Mouse (Mus musculus): ENCODE data around the gene Acer3. TPM values are rescaled to one million over a fixed set of nuclear protein-coding genes. Genes with fewer than 3 reads are reported as not detected.
A peak's percentile ranks its signal among the peaks of the same experiment; 100 is the strongest.
"Not testable (repeated sequence)": the region's sequence is repeated elsewhere in the genome, so short reads cannot be mapped to it uniquely, and the experiment has no call there.

The Acer3 gene
- total RNA-seq, 2 experiments from 2014 or later: 17.0 to 18.4 TPM

DNA sequence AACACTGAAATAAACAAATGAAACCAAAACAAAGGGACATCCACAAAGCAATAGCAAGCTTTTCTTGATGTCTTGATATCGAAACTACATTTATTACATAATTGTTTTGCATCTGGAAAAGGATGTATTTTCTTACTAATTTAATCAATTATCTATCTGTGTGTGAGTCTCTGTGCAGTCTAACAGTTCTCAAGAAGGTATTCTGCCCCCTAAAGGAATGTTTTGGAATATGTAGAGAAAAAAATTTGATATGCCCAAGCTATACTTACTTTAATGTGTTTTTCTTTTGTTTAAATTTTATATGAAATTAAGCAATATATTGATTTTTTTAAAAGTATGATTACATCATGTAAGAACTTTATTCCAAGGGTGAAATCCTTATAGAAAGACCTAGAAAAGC is 130.4 kb downstream of the Acer3 start:
- ATAC-seq (replicated peaks; ENCODE audit: low FRiP score, poor library complexity, severe bottlenecking): peak; percentile 47; the same call in 1 of the 2 replicates

DNA sequence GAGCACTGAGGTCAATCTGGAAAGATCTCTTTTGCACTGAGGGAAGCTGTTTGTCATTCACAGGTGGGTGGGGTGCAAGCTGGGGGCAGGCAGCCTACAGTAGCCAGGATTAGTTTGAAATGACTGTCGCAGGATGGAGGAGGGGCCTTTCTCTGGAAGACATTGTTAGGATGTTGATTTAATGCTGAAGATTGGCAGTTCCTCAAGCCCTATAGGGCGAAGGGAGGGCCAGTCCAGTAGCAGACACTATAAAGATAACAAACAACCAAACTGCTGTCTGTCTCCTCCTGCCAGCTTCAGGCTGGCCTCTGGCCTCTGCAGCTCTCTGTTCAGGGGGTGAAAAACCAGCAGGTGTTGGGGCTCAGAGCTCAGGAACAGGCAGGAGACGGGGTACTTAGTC is 131.3 kb downstream of the Acer3 start:
- ATAC-seq (replicated peaks; ENCODE audit: low FRiP score, poor library complexity, severe bottlenecking): peak; percentile 36; the same call in 1 of the 2 replicates

DNA sequence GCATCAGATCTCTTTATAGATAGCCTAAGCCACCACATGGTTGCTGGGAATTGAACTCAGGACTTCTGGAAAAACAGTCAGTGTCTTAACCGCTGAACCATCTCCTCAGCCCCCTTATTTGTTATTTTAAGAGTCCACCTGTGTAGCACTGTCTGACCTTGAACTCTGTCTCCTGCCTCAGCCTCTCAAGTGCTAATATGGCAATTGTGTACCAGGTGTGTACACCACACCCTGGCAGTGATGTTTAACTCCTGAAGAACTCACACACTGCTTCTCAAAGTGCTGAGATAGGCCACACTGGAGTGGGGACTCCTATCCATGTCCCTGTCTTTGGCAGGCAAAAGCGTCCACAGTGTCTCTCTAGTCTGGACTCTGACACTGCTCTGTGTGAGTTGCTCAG is 132.3 kb downstream of the Acer3 start:
- no peak for ATAC-seq (replicated peaks; ENCODE audit: low FRiP score, poor library complexity, severe bottlenecking)

GRCm38 (mm10) chr7:98188238-98188637 is 132.8 kb downstream of the Acer3 start:
- ATAC-seq (replicated peaks; ENCODE audit: low FRiP score, poor library complexity, severe bottlenecking): no peak

GRCm38 (mm10) chr7:98187332-98187731 is 133.7 kb downstream of the Acer3 start:
- ATAC-seq (replicated peaks; ENCODE audit: low FRiP score, poor library complexity, severe bottlenecking): not testable (repeated sequence)

- no peak for ATAC-seq (replicated peaks; ENCODE audit: low FRiP score, poor library complexity, severe bottlenecking)
Measured at GRCm38 (mm10) chr7:98186637-98187036, 134.4 kb downstream of the Acer3 start.

GRCm38 (mm10) chr7:98185326-98185725 is 135.7 kb downstream of the Acer3 start:
- no peak for ATAC-seq (replicated peaks; ENCODE audit: low FRiP score, poor library complexity, severe bottlenecking)

GRCm38 (mm10) chr7:98178560-98179231 is 142.3 kb downstream of the Acer3 start:
- ATAC-seq (replicated peaks; ENCODE audit: low FRiP score, poor library complexity, severe bottlenecking): peak; percentile 3; the same call in 1 of the 2 replicates

DNA sequence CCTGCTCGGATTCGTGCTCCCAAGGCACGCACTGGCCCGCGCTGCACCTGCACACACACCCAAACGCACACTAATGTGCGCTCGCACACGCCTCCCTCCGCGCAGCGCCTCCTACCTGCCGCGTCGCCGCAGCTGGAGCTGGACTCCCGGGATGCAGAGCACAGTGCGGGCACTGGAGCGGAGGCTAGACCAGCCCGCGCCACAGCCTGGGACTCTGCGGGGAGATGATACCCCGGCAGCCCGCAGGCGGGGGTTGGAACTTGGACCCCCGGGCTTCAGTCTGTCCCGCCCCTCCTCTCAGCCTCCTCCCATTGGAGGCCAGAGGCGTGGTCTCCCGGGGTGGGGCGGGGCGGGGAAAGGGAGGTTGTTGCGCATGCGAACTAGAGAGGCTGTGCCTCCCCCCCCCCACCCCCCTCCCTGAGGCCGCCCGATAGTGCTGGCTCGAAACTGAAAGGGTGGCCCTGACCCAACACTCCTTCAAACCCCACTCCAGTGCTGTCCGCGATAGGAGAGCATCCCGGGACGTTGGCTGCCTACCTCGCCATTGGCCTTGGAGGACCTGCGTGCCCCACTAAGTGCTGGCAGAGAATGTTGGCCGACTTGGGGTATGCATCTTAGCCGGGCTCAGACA is 143.0 kb downstream of the Acer3 start, which contains the start of gene Capn5:
TSS of gene Capn5 (minus strand) at position 346 of the 631 bp plus-strand sequence.
- peak; percentile 61 for ATAC-seq (replicated peaks; ENCODE audit: low FRiP score, poor library complexity, severe bottlenecking)

GRCm38 (mm10) chr7:98177566-98177928 is 143.5 kb downstream of the Acer3 start:
- ATAC-seq (replicated peaks; ENCODE audit: low FRiP score, poor library complexity, severe bottlenecking): no peak

- peak; percentile 0; the same call in 1 of the 2 replicates for ATAC-seq (replicated peaks; ENCODE audit: low FRiP score, poor library complexity, severe bottlenecking)
Measured at GRCm38 (mm10) chr7:98177071-98177485, 143.9 kb downstream of the Acer3 start.

GRCm38 (mm10) chr7:98176322-98177070 is 144.5 kb downstream of the Acer3 start:
- ATAC-seq (replicated peaks; ENCODE audit: low FRiP score, poor library complexity, severe bottlenecking): peak; percentile 42

DNA sequence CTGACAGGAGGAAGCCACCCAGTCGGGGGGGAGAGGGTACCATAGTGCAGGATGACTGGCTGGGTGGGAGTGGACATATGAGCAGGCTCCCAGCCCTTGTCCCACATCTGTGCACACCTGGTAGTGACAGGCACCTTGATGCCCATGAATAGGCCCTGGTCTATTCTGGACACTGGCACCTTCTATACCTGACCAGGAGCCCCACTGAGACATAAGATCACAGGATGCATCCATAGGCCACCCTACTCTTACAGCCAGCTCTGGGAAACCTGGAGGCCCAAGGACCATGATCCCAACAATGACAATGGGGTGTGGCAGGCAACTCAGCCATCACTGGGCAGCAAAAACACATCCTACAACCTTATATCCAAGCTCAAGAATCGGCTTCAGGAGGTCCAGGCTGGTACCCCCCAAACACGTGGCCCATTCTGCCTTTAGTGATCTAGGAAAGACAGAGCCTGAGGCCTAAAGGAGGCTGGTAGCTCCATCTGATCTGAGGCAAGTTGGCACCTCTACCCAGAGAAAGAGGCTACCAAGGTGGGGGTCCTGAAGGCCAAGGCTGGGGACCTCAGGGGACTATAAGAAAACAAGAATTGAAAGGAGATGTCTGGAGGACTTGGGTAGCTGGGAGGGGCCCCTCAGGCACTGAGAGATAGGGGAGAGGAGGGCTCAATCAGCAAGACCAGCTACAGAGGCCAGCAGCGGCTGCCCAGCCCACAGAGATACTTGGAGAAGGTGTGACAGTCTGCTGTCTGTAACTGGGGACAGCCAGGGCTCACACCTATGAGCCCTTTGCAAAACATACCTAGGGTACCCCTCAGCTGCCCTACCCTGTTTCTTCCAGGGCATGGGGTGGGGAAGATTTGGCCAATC is 145.9 kb downstream of the Acer3 start:
- peak; percentile 66 for ATAC-seq (replicated peaks; ENCODE audit: low FRiP score, poor library complexity, severe bottlenecking)

- no peak for ATAC-seq (replicated peaks; ENCODE audit: low FRiP score, poor library complexity, severe bottlenecking)
Measured at GRCm38 (mm10) chr7:98173408-98173807, 147.6 kb downstream of the Acer3 start.

DNA sequence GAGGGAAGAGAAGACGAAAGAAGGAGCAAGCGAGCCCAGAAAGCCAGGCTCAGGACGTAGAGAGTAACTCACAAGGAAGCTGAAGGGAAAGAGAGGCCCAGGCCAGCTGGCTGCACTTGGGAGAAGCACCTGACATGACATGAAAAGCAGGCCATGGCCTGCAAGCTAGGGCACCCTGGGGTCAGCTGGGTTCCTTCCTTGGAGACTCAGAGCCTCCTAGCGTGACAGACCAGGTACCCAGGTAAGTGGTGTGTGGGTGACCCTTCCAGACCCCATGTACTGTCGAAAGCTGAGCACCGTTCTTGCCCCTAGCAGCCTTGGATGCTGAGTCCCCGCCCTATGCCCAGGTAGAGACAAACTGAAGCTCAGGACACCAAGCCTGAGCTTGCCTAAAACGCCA is 148.3 kb downstream of the Acer3 start:
- no peak for ATAC-seq (replicated peaks; ENCODE audit: low FRiP score, poor library complexity, severe bottlenecking)

- ATAC-seq (replicated peaks; ENCODE audit: low FRiP score, poor library complexity, severe bottlenecking): peak; percentile 79
Measured at GRCm38 (mm10) chr7:98171141-98172073, 149.6 kb downstream of the Acer3 start.

DNA sequence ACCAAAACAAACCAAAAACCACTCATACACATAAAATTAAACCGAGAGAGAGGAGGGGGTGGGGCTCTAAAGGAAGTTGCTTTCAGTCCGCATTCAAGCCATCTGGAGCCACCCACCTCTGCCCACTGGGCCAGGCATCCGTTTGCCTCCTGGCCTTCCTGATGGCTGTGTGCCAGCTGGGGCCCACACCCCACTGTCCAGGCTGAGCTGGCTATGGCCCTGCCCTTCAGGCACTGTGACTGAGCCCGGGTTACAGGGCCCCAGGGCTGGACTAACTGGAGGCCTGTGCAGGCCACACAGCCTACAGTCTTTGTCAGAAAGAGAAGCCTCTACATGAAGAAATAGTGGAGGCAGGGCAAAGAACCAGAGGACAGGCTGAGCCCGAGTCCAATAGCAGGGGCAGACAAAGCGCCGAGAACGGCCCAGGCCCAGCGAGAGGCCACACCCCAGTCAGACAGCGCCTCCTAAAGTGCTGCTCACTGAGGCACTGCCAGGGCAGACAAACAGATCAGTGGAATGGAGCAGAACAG is 155.9 kb downstream of the Acer3 start:
- ATAC-seq (replicated peaks; ENCODE audit: low FRiP score, poor library complexity, severe bottlenecking): peak; percentile 75

GRCm38 (mm10) chr7:98164382-98164998 is 156.5 kb downstream of the Acer3 start:
- no peak for ATAC-seq (replicated peaks; ENCODE audit: low FRiP score, poor library complexity, severe bottlenecking)
